Mouse (Mus musculus): ENCODE measurements around the gene Akt1s1. TPM values are rescaled to one million over a fixed set of nuclear protein-coding genes. Genes with fewer than 3 reads are reported as not detected.

Akt1s1 gene
- polyA plus RNA-seq, 1 experiment from 2014 or later = 112 TPM

DNA sequence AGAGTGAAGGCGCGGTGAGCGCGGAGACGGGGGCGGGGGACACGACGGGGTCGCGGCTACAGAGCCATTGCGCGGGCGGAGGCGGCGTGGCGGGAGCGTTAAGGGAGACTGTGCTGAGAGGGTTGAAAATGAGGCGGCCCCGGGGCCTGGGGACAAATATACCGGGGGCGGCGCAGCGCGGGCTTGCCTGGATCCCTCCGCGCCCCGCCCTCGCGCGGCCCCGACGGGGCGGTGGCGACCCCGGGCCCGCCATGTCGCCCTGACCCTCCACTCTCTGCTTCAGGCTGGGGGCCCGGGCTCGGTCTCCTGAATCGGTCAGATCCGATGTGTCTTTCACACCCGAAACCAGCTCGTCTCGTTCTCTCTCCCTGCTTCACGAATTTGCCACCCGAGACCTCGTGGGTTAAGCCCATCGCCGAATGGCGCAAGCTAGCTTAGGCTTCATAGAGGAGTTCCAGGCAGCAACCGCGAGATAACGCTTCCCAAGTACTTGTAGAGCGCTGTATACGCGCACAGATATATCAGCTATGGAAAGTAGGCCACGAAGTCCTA is 32.2 kb upstream of the Akt1s1 start, which contains the start of gene Atf5:
Atf5 (minus strand) TSS at position 189 of the 552 bp plus-strand sequence.
- Histone ChIP-seq H3K27me3 (no peaks in the 10 kb centered on the region), H3K36me3 (peaks cover 23% of the 10 kb centered on the region), H3K4me3 (peak within 1 kb of the TSS; percentile 76), H3K4me2 (replicated peaks) (peak within 1 kb of the TSS; percentile 82), H3K27ac (peak within 1 kb of the TSS; percentile 97), H3K4me1 (peaks cover 52% of the 10 kb centered on the region), H3K9ac (peak within 1 kb of the TSS; percentile 94), H3K9me3 (no peaks in the 10 kb centered on the region)
- WGBS = under 1% methylated on average over 55 of the region's 57 CpGs
- ATAC-seq (ENCODE audit: low FRiP score, low read depth) = peak; percentile 12; the same call in 1 of the 2 replicates

DNA sequence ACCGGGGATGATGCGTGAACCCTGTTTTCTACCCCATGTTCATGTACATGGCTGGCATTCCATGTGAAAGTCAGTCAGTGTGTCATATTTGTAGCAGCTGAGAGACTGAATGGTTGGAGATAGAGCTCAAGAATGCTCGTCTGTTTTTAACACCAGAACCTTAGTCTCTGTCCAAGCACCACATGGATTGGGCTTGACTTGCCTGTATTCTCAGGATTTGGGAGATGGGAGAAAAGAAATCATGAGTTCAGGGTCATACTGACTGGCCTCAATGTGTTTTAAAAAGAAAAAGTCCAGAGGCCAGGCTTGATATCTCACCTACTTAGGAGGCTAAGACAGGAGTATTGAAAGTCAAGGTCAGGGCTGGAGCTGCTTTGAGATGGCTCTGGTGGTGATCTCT is 31.4 kb upstream of the Akt1s1 start:
- Histone ChIP-seq H3K27me3 (no peaks in the 10 kb centered on the region), H3K9ac (peak overlapping the region; percentile 94), H3K36me3 (peaks cover 21% of the 10 kb centered on the region), H3K9me3 (no peaks in the 10 kb centered on the region), H3K27ac (peak overlapping the region; percentile 33; the same call in 1 of the 2 replicates), H3K4me1 (peaks cover 53% of the 10 kb centered on the region), H3K4me2 (replicated peaks) (peak overlapping the region; percentile 82), H3K4me3 (peak overlapping the region; percentile 76)
- 24% methylated on average over 3 of the region's 3 CpGs for WGBS
- no peak for ATAC-seq (ENCODE audit: low FRiP score, low read depth)

DNA sequence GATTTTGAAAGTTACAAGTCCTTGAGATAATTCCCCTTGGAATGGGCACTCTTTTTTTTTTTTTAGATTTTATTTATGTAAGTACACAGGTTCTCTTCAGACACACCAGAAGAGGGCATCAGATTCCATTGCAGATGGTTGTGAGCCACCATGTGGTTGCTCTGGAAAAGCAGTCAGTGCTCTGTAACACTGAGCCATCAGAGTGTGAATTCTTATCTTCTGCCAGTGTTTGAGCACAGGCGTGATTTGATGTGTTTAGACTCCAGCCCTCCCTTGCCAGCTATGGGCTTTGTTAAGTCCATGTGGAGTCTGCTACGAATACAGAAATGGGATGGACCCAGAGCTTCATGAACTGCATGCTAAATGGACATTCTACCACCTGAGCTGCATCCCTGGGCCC is 30.6 kb upstream of the Akt1s1 start:
- Histone ChIP-seq H3K36me3 (peaks cover 14% of the 10 kb centered on the region), H3K4me3 (peak overlapping the region; percentile 76), H3K4me1 (peaks cover 58% of the 10 kb centered on the region), H3K9me3 (no peaks in the 10 kb centered on the region), H3K4me2 (replicated peaks) (peak overlapping the region; percentile 82), H3K27me3 (no peaks in the 10 kb centered on the region), H3K27ac (no peak overlapping the region), H3K9ac (peak overlapping the region; percentile 94)
- ATAC-seq (ENCODE audit: low FRiP score, low read depth) = no peak
- 46% methylated on average over 2 of the region's 2 CpGs for WGBS

DNA sequence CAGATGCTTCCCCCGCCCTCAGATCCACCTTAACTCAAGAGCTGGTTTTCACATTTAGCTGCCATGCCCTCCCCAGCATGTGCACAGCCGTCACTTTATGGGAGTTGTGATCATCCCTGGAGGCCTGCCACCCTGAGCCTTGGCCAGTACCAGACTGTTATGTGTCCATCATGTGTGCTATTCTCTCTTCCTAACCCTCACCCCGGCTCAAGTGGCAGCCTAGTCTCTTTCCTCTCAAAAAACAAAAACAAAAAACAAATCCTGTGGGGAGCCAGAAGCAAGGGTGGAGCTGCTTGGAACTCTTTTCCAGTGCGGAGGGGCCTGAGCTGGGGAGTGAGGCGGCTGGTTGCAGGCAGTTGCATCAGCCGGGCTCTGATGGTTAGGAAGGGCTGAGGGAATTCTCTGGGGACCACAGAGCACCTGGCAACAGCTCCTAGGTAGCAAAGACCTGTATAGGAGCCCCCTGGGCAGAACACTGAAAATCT is 30.0 kb upstream of the Akt1s1 start:
- Histone ChIP-seq H3K36me3 (peaks cover 12% of the 10 kb centered on the region), H3K27ac (peak overlapping the region; percentile 4; the same call in 1 of the 2 replicates), H3K9ac (peak overlapping the region; percentile 94), H3K9me3 (no peaks in the 10 kb centered on the region), H3K4me1 (peaks cover 64% of the 10 kb centered on the region), H3K27me3 (no peaks in the 10 kb centered on the region), H3K4me2 (replicated peaks) (peak overlapping the region; percentile 82), H3K4me3 (peak overlapping the region; percentile 76)
- WGBS = 44% methylated on average over 6 of the region's 6 CpGs
- ATAC-seq (ENCODE audit: low FRiP score, low read depth) = no peak

DNA sequence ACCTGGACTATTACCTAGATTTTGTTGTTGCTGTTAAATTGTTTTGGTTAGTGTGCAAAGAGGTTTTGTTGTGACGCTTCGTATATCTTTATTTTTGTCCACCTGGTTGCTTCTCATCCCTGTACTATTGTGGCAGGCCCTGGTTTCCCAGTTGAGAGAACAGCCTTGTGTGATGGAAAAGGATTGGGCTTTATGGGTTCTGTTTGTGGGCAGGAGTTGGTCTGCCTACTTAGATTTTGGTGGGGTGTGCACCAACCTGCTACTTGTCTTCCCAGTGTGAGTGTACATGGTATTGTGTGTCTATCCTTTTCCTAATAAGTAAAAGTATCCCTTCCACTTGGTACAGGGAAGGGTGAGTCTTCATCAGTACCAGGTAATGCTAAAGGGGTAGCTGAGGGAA is 29.4 kb upstream of the Akt1s1 start:
- Histone ChIP-seq H3K9ac (peak overlapping the region; percentile 94), H3K9me3 (no peaks in the 10 kb centered on the region), H3K4me1 (peaks cover 70% of the 10 kb centered on the region), H3K4me2 (replicated peaks) (peak overlapping the region; percentile 82), H3K27ac (no peak overlapping the region), H3K27me3 (no peaks in the 10 kb centered on the region), H3K36me3 (peaks cover 6% of the 10 kb centered on the region; the same call in 1 of the 2 replicates), H3K4me3 (peak overlapping the region; percentile 76)
- WGBS = 96% methylated on average over 2 of the region's 2 CpGs
- no peak for ATAC-seq (ENCODE audit: low FRiP score, low read depth)

GRCm38 (mm10) chr7:44819863-44820262 is 28.9 kb upstream of the Akt1s1 start:
- no peak for ATAC-seq (ENCODE audit: low FRiP score, low read depth)
- no peak overlapping the region for H3K27ac ChIP-seq
- WGBS = 75% methylated on average over 5 of the region's 5 CpGs
- H3K9me3 ChIP-seq = no peaks in the 10 kb centered on the region
- H3K9ac ChIP-seq = no peak overlapping the region
- H3K27me3 ChIP-seq = no peaks in the 10 kb centered on the region
- peaks cover 4% of the 10 kb centered on the region; the same call in 1 of the 2 replicates for H3K36me3 ChIP-seq
- no peak overlapping the region for H3K4me3 ChIP-seq
- H3K4me1 ChIP-seq = peaks cover 72% of the 10 kb centered on the region
- peak overlapping the region; percentile 82; the same call in 1 of the 2 replicates for H3K4me2 ChIP-seq (replicated peaks)

DNA sequence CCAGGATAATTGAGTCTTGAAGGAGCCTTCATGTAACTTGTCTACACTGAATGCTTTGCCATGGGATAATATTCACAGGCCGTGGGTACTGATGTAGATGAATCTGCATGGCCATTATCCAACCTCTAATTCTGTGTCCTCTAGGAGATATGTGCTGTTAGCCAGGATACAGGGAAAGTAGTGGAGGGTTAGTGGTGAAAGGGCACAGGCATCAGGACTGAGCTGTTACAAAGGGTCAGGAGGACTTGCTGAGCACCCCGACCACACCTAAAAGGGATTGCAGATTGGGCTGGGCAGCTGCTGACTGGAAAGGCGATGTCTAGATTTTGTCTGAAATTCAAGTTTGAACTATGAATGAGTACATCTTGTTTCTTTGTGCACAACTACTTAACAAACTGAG is 28.3 kb upstream of the Akt1s1 start:
- WGBS = 86% methylated on average over 3 of the region's 3 CpGs
- Histone ChIP-seq H3K27ac (no peak overlapping the region), H3K27me3 (no peaks in the 10 kb centered on the region), H3K4me3 (no peak overlapping the region), H3K9me3 (no peaks in the 10 kb centered on the region), H3K4me2 (replicated peaks) (no peak overlapping the region), H3K36me3 (peaks cover 6% of the 10 kb centered on the region; the same call in 1 of the 2 replicates), H3K9ac (peak overlapping the region; percentile 31), H3K4me1 (peaks cover 67% of the 10 kb centered on the region)
- no peak for ATAC-seq (ENCODE audit: low FRiP score, low read depth)

DNA sequence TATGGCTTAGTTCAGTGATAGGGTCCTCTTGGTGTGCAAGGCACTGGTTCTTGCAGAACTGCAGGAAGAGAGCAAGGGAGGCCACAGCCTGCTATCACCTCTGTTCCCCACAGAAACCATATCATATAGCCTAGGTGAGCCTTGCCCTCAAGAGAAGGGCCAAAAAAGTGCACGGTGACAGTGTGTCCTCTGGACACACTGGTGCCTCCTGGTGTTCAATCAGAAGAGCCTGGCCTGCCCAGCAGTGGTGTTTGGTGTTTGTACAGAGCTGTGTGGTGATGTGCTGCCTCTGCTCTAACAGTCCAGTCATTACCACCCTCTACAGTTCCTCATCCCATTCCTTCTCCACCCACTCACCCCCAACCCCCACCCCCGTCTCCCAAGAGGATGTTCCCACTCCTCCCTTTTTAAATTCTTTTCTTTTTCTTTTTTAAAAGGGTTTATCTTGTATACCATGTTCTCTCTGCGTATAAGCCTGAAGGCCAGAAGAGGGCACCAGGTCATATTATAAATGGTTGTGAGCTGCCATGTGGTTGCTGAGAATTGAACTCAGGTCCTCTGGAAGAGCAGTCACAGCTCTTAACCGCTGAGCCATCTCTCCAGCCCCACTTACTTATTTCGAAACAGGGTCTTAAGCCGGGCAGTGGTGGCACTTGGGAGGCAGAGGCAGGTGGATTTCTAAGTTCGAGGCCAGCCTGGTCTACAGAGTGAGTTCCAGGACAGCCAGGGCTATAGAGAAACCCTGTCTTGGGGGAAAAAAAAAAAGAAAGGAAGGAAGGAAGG is 26.9 kb upstream of the Akt1s1 start:
- H3K9me3 ChIP-seq = no peaks in the 10 kb centered on the region
- 88% methylated on average over 7 of the region's 7 CpGs for WGBS
- no peak for ATAC-seq (ENCODE audit: low FRiP score, low read depth)
- H3K4me3 ChIP-seq = no peak overlapping the region
- H3K4me1 ChIP-seq = peaks cover 67% of the 10 kb centered on the region
- no peaks in the 10 kb centered on the region for H3K27me3 ChIP-seq
- H3K36me3 ChIP-seq = peaks cover 18% of the 10 kb centered on the region
- no peak overlapping the region for H3K9ac ChIP-seq
- no peak overlapping the region for H3K4me2 ChIP-seq (replicated peaks)
- H3K27ac ChIP-seq = no peak overlapping the region

DNA sequence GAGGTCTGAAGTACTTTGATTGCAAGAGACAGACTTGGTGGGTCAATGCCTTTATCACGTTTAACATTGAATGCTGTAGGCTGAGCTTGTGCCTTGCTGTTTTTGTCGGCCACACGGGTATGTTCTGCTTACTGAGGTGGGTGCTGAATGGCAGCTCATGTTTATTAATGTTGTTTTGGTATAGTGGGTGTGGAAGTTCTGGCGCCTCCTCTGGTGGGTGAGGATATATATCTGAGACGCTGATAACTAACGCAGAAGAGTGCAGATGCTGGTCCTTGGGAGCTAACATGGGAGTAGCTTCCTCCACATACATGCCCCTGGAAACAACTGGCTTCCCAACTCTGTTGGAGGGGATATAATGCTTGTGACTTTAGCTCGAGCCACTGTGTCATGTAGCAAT is 25.4 kb upstream of the Akt1s1 start:
- Histone ChIP-seq H3K4me1 (peaks cover 52% of the 10 kb centered on the region), H3K9ac (no peak overlapping the region), H3K9me3 (no peaks in the 10 kb centered on the region), H3K4me2 (replicated peaks) (no peak overlapping the region), H3K27ac (no peak overlapping the region), H3K36me3 (peaks cover 32% of the 10 kb centered on the region), H3K27me3 (no peaks in the 10 kb centered on the region), H3K4me3 (no peak overlapping the region)
- no peak for ATAC-seq (ENCODE audit: low FRiP score, low read depth)
- WGBS = 51% methylated on average over 7 of the region's 7 CpGs

GRCm38 (mm10) chr7:44824872-44825271 is 23.9 kb upstream of the Akt1s1 start:
- H3K4me1 ChIP-seq = peaks cover 38% of the 10 kb centered on the region
- no peak overlapping the region for H3K9ac ChIP-seq
- no peaks in the 10 kb centered on the region for H3K9me3 ChIP-seq
- no peak; the same call in 1 of the 2 replicates for ATAC-seq (ENCODE audit: low FRiP score, low read depth)
- H3K27me3 ChIP-seq = no peaks in the 10 kb centered on the region
- H3K4me3 ChIP-seq = no peak overlapping the region
- no peak overlapping the region for H3K27ac ChIP-seq
- WGBS = 25% methylated on average over 3 of the region's 3 CpGs
- H3K36me3 ChIP-seq = peaks cover 47% of the 10 kb centered on the region
- no peak overlapping the region for H3K4me2 ChIP-seq (replicated peaks)

DNA sequence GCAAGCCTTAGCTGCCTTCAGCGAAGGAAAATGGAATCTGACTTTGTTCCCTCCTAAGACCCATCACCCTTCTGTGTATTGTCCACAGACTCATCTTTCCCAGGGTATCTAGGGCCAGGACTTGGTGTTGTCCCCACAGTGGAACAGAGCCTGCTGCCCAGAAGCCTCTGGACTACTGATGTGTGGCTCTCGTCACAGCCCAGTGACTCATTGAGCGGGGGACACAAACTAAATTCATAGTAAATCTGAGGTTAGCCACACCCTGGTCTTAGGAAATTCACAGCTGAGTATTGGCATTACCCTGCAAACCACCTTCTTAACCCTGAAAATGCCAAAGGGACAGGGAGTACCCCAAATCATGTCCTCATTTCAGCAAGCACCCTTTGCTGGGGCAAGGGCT is 22.0 kb upstream of the Akt1s1 start:
- Histone ChIP-seq H3K4me2 (replicated peaks) (no peak overlapping the region), H3K27ac (no peak overlapping the region), H3K27me3 (no peaks in the 10 kb centered on the region), H3K4me1 (peaks cover 30% of the 10 kb centered on the region), H3K9ac (no peak overlapping the region), H3K4me3 (no peak overlapping the region), H3K9me3 (no peaks in the 10 kb centered on the region), H3K36me3 (peaks cover 64% of the 10 kb centered on the region)
- WGBS = 85% methylated on average over 3 of the region's 3 CpGs
- no peak for ATAC-seq (ENCODE audit: low FRiP score, low read depth)

- H3K4me1 ChIP-seq = peaks cover 28% of the 10 kb centered on the region
- H3K4me3 ChIP-seq = no peak overlapping the region
- H3K9ac ChIP-seq = no peak overlapping the region
- ATAC-seq (ENCODE audit: low FRiP score, low read depth) = no peak
- 97% methylated on average over 5 of the region's 5 CpGs for WGBS
- H3K27me3 ChIP-seq = no peaks in the 10 kb centered on the region
- no peak overlapping the region for H3K27ac ChIP-seq
- no peak overlapping the region for H3K4me2 ChIP-seq (replicated peaks)
- peaks cover 67% of the 10 kb centered on the region for H3K36me3 ChIP-seq
- no peaks in the 10 kb centered on the region for H3K9me3 ChIP-seq
Observed at GRCm38 (mm10) chr7:44828706-44829105, 20.1 kb upstream of the Akt1s1 start.
